Mouse (Mus musculus) neural tube, embryonic 10.5 days (tissue): ENCODE measurements at regions not wholly inside any gene's neighbourhood (a gene's known extent, or its start where the extent isn't known, plus 50 kb on each side); places are given as distances from the start of the nearest gene placed in this dataset.
"Not testable (repeated sequence)": the region's sequence is repeated elsewhere in the genome, so short reads cannot be mapped to it uniquely, and the experiment has no call there.

Source experiments
- DNase-seq: peaks from one replicate; pipeline ENCODE4 v3.0.0-alpha.2; 2017; ENCODE audit warnings: low spot score; ENCODE audit errors: extremely low spot score

DNA sequence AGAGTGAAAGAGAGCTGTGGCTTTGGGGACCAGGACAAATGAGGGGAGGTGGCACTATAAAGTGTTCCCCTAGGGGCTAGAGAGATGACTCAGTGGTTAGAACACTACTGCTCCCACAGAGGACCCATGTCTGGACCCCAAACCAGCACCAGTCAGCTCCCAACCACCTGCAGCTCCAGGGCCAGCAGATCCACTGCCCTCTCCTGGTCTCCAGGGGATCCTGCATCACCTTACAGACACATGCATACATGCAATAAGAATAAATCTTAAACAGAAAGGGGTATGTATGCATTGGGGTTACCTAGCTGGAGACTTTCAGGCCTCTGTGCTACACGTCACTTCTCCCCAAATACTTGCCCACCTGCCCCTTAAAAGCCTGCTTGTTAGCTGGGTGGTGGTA is 93.8 kb upstream of the Zfp706 start:
- DNase-seq, result no peak

DNA sequence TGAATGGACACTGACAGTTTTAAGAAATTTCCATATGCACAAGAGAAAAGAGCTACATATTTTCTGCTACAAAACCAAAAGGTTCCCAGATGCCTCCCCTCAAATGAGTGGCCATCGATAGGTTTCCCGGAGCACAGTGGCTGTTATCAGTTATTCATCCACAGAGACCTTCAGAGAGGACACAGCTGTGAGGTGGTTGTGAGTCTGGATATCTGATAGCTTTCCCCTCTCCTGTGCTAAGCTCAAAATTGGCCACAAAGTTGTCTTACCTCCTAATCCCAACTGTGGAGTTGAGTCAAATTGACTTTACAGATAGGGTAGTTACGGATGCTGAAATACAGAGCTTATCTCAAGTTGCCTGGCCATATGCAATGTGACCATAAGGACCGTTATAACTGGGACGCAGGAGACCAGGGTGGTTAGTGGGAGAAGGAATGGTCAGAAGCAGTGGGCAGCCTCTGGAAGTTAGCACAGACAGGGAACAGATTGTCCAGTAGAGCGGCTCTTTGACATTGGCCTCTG is 93.3 kb upstream of the Zfp706 start:
- no peak for DNase-seq

DNA sequence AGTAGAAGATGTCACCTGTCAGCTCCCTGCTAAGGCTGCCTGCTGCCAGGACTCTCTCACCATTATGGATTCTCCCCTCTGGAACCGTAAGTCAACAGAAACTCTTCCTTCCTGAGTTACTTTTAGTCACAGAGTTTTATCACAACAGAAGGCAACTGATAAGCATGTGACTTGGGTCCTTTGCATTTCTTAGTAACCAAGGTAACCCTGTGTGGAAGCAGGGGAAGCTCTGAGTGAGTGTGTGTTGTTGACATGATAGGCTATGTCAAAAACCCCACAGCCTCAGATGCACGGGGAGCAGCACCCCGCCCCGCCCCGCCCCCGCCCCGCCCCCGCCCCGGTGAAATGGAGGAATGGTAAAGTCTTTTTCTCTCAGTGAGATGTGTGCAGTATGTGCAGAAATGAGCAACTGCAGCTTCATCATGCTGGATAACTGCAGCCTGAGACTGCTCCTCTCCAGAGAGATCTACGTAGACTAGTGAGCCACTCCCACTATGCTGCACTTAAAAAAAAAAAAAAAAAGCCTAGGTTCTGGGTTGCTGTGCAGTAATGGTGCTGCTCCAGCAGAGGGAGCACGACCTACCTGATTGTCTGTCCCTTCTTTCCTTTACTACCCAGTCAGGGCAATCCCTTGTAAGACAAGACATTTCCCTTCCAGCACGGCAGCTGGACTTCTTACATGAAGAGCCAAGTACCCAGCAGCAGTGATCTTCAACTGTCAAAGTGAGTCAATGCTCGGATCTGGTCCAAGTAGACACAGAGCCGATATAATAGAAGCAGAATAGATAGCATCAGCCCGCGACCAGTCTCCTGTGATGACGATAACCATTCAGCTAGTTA is 92.6 kb upstream of the Zfp706 start:
- peak; percentile 48 for DNase-seq

DNA sequence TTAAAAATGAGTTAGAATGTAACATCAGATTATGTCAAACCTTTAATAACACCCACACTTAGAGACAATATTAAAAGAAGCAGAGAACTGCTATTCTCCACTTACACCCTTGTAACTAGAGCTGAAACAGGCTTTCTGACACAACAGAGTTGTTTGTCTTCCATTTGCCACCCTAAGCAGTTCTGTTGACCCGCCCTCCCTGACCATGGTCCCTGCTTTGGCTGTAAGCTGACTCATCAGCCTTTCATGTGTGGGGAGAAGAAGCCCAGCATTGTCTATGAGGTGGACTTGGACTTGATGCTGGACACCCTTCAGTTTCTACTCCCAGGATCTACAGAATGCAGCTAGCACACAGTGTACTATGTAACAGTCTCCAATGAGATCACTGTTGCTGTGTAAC is 91.6 kb upstream of the Zfp706 start:
- DNase-seq, result no peak

DNA sequence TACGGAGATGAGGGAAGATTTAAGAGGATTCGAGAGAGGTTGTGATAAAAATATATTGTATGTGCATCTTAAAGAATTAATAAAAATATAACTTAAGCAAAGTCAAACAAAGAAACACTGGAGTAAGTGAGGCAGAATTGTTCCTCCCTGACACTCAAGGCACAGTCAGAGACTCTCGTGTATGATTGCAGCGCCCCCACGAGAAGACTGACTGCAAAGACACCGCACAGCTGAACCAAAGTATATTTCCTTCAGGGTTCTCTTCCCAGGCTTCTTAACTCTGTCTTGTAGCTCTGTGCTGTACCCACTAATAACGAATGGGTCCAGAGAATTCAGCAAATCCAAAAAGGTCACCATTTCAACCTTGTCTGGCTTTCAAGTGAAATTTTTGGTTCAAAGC is 89.9 kb upstream of the Zfp706 start:
- no peak for DNase-seq

DNA sequence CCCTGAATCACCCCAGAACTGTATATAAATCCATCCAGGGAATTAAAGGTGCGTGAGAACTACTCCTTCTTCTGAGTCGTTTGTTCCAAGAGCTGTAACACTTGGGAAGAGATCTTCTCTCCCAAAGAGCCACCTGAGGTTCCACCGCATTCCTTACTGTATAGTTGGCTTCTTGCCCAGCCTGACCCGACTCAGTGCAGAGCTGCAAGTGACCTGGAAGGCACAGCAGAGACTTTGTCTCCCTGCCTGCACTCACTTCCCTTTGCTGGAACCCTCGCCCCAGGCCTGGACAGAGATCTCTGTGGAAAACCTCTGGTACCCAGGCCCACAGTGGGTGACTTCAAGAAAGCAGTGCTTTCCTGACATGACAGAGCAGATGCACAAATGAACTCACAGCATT is 83.6 kb upstream of the Zfp706 start:
- not testable (repeated sequence) for DNase-seq

DNA sequence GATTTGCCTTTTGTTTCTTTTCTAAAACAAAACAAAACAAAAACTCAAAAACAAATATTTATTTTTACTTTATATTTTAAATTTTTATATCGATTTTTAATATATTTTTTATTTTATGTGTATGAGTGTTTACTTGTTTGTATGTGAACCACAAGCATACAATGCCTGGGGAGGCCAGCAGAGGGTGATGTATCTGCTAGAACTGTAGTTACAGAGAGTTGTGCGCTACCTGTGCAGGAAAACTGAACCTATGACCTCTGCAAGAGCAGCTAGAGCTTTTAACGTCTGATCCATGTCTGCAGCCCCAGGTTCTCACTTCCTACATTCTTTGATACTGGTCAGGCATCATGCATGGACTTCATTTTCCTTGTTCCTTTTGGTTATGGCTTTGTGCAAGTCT is 76.2 kb upstream of the Zfp706 start:
- DNase-seq, result no peak

DNA sequence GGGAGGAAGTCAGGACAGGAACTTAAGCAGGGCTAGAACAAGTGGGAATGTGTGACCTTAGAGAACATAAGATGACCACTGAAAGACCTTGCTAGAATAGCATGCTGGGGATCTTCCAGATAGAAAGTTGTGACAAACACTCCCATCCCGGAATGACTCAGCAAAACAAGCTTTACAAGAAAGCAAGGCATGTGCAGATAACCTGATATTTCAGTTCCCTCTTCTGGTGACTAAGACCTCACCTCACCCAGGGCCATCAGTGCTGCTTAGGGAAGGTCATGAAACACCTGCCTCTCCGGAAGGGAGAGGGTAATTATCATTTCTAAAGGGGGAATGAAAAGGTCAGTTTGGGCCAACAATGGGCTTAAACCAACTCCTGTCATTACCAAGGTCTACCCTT is 74.3 kb upstream of the Zfp706 start:
- DNase-seq, result no peak

DNA sequence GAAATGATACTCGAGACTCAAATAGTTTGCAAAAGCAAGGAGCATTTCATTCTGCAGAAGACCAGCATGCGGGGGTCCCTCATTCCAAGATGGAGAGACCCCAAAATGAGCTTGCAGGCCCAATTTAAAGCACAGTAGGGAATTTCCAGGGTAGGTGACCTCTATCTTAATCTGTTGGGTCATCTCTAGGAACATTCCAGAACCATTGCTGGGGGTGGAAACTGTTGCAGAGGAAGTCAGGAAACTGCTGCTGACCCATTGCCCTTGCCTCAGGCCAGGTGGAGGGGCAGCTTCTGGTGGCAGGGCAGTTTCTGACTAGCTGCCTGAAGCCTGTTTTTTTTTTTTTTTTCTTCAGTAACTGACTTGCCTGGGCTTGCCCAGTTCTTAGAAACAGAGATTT is 73.4 kb upstream of the Zfp706 start:
- no peak for DNase-seq

DNA sequence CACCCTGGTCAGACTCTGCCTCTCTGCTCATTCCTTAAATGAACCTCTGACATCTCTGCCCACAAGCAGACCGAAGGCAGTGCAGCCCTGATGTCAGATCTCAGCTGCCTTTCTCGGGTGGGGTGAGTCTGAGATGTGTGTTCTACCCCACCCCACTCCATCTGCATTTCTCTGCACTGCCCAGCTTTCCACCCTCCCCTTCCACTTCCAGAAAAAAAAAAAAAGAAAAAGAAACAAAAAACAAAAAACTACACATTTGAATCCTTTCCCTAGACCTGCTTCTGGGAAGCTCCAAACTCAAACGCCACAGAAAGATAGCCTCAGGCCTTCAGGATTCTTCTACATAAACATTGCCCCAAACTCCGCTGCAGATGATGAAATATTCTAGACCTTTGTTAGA is 72.8 kb upstream of the Zfp706 start:
- no peak for DNase-seq

DNA sequence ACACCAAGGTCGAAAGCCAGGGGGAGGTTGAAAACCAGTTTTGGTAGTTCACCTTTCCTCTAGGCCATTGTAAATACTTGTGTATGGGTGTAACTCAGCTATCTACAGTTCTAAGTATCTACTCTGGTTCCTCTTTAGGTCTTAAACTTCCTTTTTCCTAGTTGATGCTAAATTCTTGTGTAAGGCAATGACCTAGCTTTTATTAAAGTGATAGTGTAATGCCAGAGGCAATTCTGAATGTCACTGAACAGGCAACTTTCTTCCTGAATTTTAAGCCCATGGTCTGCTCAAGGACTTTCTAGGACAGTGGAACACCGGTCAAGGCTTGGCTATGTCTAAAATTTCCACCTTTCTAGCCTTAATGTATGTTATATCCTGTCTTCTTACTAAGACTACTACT is 66.6 kb upstream of the Zfp706 start:
- DNase-seq, result not testable (repeated sequence)

DNA sequence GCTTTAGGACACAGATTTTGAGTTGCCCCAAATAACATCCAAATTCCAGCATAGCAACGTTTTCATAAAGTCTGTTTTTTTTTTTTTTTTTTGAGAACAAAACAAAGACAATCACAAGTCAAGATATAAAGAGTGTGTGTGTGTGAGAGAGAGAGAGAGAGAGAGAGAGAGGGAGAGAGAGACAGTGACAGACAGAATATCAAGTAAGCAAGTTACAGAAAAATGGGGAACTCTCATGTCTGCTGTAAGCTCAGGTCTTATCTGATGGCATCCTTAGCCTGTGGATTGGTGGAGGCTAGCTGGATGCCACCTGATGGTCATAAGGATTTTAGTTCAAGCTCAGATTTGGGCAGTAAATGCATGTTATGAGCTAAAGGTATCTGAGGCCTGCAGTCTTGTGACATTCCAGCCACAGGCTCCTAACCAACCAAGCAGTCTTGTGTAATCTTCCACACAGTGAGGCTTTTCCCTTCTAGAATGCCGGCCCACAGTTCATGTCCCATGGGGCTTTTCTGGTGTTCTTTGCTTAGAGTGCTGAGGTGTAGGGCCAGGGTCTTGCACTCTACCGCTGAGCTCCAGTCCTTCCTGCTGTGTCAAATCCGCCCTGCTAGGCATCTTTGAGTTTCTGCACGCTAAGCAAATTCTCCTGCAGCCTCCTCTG is 64.8 kb upstream of the Zfp706 start:
- no peak for DNase-seq

DNA sequence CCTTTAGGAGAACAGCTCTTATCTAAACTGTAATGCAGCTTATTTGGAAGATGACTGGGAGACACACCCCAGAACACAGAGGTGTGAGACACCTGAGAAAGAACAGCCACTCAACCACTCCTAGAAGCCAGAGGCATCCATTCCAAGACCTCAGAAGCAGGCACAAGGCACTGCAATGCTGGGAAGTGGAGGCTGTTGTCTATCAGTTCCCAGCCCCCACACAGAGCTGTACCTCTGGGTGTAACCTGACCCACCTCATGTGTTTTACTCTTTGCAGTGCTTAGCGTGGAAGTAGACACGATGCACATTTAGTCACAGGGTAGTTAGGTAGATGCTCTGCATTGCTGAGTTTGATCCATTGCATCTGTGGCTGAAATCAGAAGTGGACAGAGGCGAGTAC is 62.6 kb upstream of the Zfp706 start:
- DNase-seq, result no peak

DNA sequence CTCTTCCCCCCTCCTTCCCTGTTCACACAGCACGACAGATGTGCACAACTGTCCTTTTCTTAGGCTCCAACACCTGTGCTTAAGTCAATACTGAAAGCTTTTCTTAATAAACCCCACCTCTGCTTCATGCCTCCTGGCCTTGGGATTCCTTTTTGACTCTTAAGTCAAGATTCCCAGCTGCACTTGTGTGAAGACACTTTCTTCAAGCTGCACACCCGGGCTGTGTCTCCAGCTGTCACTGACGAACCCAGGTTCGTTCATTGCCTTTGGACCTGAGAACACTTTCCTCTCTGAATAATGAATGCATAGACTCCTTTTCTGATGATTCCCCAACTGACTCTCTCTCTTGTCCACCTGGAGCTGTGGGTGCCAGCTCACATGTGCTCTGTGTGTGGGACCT is 59.8 kb upstream of the Zfp706 start:
- DNase-seq, result no peak

DNA sequence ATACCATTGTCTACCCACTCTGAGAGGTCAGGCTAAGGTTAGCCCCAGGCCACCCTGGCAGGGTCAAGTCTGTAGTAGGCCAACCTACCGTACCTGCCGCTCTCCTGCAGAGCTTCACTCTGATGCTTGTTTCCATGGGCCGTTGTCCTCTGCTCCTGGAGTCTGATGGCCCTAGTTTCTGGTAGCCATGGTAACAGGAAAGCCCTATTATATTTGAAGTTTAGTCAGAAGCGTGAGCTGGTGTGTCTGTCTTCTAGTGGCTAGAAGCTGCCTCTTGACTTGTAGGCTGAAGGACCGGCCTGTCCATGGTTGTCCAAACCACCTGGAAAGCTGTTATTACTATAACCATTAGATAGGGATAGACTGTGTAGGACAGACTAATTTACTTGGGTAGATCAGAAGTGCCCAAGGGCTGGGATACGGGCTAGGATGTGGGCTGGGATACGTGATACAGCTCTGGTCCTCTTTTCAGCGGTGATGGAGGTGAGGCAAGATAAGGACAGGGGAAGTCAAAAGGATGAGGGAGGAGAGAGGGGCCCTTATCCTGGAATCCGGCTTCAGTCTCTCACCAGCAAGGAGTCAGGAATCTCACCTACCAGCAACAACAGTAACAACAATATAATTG is 58.5 kb upstream of the Zfp706 start:
- no peak for DNase-seq

DNA sequence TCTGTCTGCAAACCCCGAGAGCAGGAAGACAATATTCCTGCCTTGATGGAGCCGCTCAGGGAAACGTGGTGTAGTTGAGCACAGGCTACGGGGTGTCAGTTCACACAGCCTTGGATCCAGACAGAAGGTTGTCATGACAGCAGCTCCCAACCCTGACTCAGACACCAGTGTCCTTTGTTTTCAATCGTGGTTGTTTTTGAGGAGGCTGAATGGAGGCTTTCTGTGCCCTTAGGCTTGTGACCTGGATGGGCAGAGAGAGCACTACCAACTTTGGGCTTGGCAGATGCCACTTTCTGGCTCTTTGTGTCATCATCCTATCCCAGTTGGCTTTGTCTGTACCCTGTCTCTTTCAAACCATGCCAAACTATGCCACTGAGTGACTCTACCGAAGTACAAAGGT is 57.8 kb upstream of the Zfp706 start:
- DNase-seq, result no peak

DNA sequence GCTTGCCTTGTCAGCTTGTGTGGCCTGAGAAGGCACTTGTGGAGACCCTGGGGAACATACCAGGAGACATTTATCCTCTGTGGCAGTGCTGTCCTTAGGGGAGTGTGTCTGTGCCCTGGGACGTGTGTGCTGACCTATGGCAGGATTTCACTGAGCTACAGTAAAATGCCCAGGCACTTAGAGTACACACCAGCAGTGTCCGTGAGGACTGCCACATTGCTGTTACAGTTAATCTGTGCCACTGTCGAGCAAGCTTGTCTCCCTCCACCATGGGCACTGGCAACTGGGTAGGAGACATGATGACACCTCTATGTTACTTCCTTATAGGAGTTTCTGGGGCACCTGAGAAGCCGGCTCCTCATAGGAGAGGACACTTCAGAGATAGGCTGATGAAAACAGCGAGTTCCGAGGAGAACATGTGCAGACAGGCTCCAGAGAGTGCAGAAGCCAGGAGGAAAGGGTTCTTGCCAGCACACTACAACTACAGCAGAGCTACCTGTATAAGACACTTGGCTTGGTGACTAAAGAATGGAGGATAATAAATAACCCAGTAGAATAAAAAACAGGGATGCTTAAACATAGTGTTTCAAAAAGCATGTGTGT is 56.3 kb upstream of the Zfp706 start:
- no peak for DNase-seq

DNA sequence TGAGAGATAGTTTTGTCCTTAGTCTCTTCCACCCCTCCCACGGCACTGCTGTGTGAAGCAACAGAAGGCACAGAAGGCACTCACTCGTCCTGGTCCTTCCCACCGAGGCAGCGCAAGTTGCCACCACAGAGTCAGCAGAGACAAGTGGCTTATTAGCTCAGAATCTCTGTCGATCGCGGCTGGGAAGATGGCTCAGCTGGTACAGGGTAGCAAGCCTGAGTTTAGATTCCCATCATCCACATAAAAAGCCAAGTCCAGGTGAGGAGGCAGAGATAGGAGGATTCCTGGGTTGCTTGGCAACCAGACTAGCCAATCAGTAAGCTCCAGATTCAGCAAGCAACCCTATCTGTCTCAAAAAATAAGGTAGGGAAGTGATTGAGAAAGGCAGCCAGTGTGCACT is 55.0 kb upstream of the Zfp706 start:
- no peak for DNase-seq

DNA sequence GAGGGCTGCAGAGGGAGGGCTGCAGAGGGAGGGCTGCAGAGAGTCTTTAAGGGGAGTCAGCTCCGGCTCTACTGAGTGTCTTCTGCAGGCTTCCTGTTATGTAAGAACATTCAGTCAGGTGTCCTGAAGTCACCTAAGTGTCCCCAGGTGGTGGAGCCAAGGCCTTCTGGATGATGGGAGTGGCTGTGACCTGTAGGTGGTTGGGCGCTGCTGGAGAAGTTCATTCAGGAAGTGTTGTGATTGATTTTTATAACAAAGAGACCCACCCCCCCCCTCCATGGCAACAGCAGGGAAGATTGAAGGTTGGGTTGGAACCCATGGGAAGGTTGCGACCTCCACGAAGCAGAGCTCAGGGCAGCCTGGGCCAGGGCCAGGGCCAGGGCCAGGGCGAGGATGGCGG is 53.9 kb upstream of the Zfp706 start:
- no peak for DNase-seq

DNA sequence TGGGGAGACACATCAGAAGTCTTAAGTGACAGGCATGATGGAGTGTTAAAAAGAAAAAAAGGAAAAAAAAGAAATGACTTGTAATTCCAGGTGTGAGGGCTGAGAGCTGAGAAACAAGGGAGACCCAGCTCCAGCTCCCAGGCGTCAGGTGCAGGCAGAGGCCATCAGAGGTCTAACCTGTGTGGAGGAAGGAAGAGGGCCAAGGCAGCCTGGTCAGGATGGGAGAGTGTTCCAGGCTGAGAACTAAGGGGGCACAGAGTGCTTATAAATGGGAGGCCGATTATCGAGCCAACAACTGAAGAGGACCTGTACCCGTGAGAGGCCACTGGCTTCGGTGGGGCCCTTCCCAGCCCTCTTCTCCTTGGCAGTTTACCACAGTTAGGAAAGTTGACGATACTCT is 53.3 kb upstream of the Zfp706 start:
- no peak for DNase-seq
